Mouse (Mus musculus) layer of hippocampus, postnatal 14 days (tissue): ENCODE results near the gene Kif1a. TPM values are rescaled to one million over a fixed set of nuclear protein-coding genes. Genes with fewer than 3 reads are reported as not detected.
A peak's percentile ranks its signal among the peaks of the same experiment; 100 is the strongest.

Source experiments
- DNase-seq, 2 experiments: peaks; one replicate each; pipeline ENCODE4 v3.0.0; 2021 to 2022; ENCODE audit warnings: low spot score in 2 of 2, mixed read lengths in 1 of 2
- long read RNA-seq, 2 experiments: library from polyadenylated mRNA; stranded (forward); transcript quantifications; one replicate each; pipeline ENCODE4 v2.0.0; 2021
- total RNA-seq, 2 experiments: library from RNA; stranded (reverse); gene quantifications; 2 replicates each; pipeline ENCODE4 v1.2.3; 2021

Kif1a gene
- total RNA-seq = 100 to 1,000 TPM; 709 to 747 TPM
- long read RNA-seq, experiment 1, partial matches to known transcripts = 40 of 103 reads
- long read RNA-seq, experiment 1, other reads (novel, unspliced or antisense) = 63 of 103 reads
- long read RNA-seq, experiment 2, partial matches to known transcripts = 16 of 97 reads
- long read RNA-seq, experiment 2, other reads (novel, unspliced or antisense) = 81 of 97 reads

DNA sequence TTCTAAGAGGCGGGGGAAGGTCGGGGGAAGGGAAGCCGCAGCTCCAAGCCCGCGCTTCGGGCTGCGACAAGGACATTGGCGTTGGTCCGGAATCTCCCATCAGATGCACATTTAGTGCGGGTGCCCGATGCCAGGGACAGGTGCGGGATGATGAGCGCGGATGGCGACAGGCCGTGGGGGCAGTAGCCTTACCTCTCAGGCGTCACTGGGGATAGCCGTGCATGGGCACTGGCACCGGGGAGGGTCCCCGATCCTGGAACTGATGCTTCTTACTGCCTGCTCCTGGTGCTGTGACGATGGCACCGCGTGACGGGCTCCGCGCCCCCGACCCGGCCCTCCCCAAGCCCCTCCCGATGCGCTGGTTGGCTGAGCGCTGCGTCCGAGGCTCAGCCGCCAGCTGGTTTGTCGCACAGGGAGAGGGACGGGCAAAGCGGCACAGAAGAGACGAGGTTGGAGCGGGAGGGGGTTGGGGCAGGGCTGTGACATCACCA lies at the start of gene Kif1a:
Gene Kif1a, minus strand, starts transcription at position 381 of the 491 bp plus-strand sequence.
- peak; percentile 84 to 94 for DNase-seq

DNA sequence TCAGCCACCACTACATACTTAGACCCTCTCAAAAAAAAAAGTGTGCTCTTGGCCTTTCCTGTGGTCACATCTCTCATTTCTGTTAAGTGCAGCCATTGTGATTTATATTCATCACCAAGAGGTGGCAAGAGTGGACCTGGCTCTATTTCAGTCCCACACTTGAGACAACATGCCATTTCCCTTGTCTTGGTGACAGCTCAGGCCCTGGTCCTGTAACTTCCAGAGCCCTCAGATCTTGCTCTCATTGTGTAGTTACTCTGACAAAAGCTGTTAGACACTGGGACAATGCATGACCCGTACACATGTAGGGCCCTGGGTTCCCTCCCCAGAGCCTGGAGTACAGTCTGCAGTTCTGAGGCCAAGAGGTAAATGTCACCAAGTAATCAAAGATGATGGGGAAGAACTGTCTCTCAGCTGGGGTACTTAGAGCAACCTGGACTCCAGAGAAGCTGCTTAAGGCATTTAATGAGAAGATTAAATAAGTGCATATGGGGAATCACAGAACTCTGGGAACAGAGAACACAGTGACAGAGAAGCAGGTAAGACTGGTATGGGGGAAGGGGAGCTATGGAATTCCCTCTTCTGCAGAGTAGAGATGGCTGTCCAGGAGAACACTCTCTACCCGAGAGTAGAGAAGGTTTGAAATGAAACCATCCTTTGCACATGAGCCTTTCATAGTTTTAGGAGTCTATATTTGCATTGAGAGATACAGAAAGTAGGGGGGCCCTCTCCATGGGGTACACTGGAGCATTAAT lies 49.3 kb upstream of the Kif1a start:
- DNase-seq = no peak

DNA sequence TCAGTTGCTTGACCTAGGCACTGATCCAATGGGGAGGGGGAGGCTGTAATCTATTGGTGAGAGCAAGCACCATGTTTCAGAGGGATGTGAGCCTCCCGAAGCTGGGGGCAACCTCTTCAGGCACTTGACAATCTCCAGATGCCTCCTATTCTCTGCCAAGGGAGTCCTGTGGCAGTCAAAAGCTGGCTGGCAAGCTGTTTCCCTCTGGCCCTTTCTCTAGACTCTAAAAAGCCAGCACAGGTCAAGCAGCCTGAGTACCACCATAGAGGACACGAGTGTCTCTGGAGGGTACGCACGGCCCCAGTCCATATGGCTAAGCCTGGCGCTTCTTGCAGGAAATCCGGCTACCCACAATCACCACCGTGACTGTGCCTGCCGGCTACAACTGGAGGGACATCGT lies 42.4 kb upstream of the Kif1a start:
- DNase-seq = no peak

DNA sequence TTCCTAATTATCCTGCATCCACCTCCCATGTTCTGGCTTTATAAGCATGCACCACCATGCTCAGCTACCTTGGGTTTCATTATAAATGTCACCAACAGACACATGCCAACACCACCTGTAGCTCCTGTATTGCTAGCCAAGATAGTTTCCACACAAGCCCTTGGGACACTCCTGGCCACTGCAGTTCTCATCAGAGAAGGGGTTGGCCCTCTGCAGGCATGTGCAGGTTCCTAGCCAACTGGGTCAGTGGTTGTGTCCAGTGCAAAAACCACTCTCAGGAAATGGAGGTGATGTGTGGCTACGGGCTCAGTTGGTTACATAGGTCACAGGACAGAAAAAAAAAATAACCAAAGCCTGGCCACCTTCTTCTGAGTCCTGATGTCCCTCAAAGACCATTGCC lies 41.1 kb upstream of the Kif1a start:
- no peak for DNase-seq

DNA sequence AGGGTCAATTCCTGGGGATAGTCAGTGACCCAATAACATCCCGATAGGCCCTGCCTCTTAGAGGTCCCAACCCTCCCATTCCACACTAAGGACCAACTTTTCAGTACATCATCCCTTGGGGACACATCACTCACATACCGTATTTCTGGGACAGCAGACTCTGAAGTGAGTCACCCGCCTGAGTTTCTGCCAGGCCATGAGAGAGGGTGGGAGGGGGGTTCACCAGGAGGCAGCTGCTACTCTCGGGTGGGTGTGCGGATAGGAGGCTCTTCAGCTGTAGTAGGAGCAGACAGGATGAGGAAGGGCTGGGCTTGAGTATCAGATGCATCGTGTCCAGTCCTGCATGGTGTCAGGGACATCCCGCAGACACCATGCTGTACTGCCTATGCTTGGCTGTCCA lies 38.0 kb upstream of the Kif1a start:
- DNase-seq = peak in 1 of 2 experiments; percentile 42

DNA sequence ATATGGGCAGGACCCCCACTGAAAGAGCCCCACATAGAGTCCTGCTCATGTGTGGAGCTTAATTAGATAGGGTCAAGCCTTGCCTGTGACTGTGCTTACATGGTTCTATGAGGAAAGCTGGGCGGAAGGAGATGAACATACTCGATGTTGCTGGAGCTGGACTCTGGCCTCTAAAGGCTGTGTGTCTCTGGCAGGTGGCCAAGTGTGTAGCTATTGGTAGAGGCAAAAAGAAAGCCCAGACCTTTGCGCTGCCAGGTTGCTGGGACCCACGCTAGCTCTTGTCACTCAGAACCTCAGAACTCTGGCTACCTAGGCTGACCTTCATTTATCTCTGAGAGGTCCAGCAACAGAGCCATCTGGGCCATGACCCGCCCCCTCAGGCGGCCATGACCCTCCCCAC lies 36.8 kb upstream of the Kif1a start:
- DNase-seq = no peak

DNA sequence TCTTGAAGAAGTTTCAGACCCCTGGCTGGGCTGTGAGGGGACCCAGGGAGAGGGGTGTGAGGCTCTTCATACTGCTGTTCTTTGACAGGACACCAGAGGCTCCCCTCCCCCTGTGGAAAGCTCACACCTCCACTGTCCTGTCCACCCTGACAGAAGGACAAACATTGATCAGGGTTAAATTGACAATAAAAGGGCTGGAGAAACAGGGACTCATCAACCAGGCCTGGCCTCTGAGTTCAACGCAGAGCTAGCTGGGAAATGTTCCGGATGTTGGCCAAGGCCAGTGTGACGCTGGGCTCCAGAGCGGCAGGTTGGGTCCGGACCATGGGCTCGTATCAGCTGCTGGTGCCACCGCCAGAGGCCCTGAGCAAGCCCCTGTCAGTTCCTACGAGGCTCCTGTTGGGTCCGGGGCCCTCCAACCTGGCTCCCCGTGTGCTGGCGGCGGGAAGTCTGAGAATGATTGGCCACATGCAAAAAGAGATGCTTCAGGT lies 33.3 kb upstream of the Kif1a start, which contains the start of gene Agxt:
Gene Agxt, plus strand, starts transcription at position 205 of the 491 bp plus-strand sequence.
- DNase-seq = no peak

DNA sequence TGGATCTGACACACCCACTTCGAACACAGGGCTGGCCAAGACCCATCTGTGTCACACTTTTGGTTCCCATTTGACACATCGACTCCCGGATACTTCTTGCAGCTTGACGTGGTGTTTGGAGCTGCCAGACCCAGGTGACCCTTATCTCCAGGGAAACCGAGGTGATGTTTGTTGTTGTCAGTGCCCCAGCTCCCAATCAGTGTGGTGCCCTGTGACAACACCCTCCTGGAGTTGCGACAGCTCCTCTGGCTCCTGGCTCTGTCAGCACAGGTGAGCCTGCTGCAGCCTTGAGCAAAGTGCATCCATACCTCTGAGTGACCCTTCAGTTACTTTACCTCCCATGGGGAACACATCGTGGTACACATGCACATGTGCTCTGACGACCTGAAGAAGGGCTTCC lies 30.9 kb upstream of the Kif1a start:
- no peak for DNase-seq

DNA sequence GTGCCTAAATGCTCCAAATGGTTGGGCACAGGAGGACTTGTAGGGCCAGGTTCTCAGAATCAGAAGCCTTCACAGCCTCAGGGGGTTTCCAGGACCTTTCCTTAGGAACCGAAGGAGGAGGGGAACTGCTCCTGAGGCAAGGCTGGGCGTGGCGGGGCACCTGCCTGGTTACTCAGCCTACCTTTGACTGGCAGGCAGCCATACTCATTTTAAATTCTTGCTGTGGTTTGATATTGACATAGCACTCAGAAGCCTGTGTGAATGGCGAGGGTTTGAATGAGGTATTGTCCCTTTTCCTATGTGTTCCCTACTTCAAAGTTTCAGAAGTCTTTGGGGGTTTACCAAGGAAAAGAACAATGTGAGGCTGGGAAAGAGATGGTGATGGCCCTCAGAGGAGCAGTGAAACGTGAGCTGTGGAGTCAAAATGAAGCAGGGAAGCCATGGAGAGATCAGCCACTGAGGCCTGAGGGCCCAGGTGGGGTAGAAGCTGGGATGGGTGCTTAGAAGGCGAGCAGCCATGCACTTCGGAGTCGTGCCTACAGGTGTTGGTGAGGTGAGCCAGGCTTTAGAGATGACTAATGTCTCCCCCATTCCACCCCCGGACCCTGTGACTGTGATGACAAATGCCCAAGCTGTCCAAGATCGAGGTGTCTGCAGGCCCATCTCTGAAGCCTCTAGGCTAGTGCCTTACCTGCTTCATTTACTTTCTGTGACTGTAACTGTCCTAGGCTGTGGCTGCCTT lies 28.7 kb upstream of the Kif1a start:
- DNase-seq = no peak

DNA sequence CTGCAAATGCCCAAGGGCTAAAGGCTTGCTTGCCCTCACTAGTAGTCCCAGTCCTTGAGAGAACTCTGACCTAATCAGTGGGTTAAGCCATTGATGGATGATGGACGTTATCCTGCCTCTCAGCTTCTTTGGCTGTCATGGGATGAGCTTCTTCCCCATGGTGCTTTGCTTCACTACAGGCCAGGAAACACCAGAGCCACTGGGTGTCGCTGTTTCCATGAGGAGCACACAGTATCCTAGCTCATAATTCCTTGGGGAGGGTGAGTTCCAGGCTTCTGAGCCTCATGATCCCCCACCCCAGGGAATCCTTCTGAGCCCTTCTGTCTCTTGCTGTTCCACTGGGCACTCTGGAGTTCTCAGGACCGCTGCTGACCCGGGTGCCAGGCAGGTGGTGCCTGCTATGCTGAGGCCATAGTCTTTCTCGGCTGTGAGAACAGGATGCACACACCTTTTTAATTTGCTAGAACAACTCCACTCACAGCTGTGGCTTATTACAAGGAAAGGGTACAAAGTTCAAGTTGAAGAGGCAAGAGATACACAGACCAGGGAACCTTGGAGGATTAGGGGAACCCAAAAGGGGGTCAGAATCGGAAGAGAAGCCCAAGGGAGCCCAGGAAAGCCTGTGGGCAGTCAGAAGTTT lies 27.1 kb upstream of the Kif1a start:
- DNase-seq = peak; percentile 71 to 76

DNA sequence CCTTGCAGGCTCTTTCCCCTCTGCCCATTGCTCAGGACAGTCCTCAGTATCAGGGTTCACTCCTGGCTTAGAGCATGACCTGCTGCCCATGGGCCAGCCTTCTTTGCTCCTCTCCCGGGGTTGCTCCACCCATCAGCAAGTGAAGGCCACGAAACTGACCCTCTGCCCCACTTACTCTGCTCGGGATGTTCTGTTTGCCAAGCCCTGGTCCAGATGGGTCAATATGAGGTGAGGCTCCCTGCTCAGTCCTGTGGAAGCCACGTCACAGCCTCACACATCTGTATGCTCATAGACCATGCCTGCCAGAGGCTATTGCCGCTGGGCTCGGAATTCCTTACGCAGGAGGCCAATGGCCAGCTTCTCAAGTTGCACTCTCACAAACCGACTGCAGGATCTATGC lies 26.5 kb upstream of the Kif1a start:
- no peak for DNase-seq

DNA sequence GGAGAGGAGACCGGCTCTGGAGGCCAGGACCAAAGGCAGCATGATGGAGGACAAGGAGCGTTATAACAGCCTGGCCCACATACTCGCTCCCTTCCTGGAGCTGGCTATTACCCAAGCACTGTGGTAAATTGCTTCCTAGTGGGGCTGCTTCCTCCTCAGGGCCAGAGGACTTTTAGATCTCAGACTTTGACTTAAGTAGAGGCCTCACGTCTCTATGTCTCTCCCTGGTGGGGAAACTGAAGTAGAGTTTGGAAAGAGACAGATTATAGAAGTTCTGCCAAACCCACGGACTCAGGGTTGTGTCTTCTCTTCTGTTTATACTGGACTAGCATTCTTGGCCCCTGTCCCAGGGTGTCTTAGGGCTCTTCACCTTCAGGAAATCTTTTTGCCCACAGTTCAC lies 23.5 kb upstream of the Kif1a start:
- no peak for DNase-seq

DNA sequence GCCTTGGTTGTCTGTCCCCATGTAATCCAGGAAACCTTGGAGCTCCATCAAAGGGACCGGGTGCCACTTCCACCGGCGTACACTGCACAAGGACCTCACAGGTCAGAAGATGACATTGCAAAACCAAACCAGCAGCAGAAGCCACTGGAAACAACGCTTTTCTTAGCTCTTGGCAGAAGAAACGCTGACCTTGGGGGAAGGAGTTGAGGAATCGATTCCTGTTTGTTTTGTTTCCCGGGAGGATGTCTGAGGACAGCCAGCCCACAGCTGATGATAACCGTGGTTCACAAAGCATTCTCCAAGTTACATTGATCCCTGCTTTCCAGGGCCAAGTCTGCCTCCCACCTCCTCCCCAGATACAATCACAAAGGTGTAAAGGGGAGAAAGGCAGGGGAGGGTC lies 22.3 kb upstream of the Kif1a start:
- DNase-seq = no peak

DNA sequence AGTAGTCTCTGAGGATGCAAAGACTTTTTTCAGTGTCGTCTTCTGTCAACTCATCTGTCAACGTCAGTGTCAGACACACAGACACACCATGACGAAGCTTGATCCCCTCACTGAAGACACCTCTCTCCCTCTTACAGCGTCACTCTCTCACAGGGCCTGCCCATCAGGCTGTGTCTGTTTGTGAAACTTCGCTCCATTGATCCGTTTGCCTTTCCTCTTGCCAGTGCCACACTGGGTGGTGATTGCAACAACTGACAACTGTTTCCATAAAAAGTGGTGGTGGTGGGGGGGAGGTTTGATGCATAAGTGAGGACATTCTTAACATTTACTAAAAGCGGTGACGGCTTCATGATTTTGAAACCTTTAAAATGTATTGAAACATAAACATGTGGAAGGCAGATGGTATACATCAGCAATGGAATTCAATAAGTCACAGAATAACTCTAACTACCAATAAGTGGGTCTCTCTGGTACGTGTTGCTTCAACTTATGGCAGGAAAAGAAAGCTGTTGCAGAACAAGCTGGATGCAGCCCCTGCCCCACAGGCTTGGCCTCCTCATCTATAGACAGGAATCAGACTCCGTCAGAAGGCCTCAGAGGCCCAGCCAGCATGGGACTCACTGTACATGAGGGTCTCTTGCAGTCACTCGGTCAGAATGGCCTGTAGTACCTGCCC lies 21.6 kb upstream of the Kif1a start:
- no peak for DNase-seq

DNA sequence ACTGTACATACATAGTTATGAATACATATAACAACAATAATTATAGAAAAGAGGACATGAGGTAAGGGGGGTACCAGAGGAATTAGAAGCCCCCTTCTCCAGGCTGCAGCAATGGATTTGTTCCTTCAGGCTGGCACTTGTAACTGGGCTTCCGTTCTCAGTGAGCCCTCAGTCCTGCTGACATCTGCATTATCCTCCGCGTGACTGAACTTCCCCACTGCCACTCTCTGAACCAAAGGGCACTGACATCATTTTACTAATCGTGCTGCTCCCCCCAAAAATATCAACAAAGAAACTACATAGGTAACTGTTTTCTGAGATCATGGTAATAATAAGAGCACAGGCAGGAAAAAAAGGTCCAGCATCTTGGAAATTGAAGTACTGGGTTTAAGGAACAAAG lies 17.1 kb upstream of the Kif1a start:
- no peak for DNase-seq

DNA sequence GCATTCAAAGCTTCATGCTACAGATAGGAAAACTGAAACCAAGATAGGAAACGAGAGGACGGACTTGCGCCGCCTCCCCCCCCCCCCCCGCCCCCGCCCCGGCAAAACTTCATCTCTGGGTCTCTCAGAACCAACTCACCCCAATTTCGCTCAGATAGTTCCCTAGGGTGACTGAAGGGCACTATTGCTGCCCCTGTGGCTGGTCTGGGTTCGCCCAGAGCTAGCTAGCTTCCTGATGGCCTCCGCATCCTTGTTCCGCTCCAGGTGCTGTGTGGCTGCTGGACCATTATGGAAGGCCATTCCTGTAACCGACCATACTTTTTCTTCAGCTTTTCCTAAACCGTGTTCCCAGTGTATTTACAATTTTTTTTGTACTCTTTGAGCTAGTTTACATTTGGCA lies 13.7 kb upstream of the Kif1a start:
- no peak for DNase-seq

DNA sequence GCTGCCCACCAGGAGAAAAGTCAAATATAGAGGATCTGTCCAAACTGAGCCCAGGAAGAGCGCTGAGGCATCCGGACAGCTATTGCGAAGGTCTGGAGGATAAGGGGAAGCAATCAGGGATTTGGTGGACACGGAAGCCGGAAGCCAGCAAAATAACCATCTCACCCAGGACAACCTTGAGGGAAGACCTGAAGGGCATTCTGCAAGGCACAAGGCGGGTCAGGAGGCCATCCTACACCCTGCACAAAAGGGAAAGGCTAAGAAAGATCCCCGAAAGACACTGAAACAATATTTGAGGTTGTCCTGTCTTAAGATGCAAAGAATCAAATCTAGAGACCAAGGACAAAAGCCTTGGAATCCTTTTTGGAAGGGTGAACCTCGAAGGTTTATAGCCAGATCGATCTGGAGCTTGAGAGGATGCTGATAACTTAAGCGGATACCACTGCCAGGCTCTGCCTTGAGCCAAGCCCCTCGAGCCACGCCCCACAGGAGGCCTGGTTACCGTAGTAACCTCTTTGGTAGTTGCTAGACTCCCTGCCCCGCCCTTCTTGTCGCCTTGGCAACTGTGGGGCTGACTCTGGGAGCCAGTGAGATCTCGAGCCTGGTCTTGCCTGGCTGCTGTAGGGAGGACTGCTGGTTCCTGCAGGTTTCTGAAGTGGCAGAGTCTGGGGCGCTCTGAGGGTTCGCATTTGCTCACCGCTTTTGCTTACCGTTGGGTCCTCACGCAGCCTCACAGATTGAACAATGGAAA lies 13.1 kb upstream of the Kif1a start:
- DNase-seq = peak; percentile 57 to 75

DNA sequence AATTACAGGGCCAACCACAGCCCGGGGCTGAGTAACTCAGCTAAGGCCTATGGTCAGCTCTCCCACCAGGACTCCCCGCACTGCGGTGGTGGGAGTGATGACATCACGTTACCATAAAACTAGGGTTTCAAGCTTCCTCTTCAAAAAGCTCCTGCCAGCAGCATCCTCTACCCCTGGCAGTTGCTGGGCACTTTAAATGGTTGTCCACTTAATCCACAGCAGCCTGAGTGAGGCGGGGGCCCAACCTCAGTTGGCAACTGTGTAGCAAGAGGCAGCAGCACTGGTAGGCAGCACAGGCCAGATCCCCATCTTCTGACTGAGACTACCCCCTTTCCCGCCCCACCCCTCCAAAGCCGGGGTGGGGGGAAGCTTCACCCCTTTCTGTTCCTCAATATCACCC lies 949 bp upstream of the Kif1a start:
- DNase-seq = no peak

DNA sequence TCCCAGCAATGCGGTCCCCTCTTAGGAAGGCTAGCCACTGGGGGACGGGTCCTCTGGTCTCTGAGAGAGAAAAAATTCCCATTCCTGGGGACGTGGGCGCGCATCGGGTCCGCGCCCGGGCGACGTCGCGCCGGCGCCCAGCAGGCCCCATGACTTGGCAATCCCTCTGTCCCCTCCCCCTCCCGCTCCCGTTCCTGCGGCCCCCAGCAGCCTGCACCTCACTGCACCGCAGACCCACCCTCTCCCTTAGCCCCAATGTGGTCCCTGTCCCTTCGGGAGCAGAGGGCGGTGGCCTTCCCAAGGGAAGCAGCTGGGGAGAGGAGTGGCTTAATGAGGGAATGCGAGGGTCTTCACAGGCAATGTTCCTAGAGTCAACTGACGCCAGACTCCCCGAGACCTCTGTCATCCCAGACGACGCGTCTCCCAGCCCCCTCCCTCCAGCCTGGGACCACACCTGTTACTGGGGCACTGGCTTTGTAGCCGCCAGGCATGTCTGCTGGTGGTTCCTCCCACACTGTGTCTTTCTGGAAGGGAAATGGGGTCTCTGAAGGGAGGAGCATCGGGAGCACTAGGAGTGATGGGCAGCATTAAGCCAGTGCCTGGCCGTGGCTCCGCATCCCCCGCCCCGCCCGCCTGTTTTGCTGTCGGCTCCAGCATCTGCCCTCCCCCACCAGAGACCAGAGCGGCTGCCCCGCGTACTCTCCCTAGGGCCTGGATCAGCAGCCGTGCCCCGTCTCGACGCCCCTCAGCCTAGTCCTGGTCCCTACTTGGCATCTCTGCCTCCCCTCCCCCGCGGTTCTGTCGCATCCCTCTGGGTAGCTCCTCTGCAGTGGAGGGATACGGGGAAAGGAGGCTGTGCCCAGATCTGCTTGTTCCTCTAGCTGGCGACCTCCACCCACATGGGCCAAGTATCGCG lies 917 bp downstream of the Kif1a start:
- peak; percentile 70 to 72 for DNase-seq
